Mouse (Mus musculus) cerebellum, adult (tissue): ENCODE results near the gene Hadhb.

Experiments used
- ATAC-seq: cut with Nextera tagmentation; 2 replicates; pipeline ENCODE4 v1.9.2; 2017; ENCODE audit warnings: mild to moderate bottlenecking, moderate library complexity, mixed read lengths; ENCODE audit not compliant: insufficient number of reproducible peaks, low FRiP score, low TSS enrichment

Hadhb gene

GRCm38 (mm10) chr5:30231891-30232270 lies 76.8 kb downstream of the Hadhb start:
- ATAC-seq: no peak

- ATAC-seq: peak; percentile 99
Measured at GRCm38 (mm10) chr5:30232271-30232971, 77.4 kb downstream of the Hadhb start, which contains the start of gene Selenoi. Gene Selenoi, plus strand, starts transcription at chr5:30232581.

- no peak for ATAC-seq
Measured at GRCm38 (mm10) chr5:30233042-30233441, 78.0 kb downstream of the Hadhb start.

GRCm38 (mm10) chr5:30233979-30234378 lies 78.9 kb downstream of the Hadhb start:
- no peak for ATAC-seq
